Mouse (Mus musculus) T-cell, adult 2 months (primary cell): ENCODE results near the gene Noc4l.
A peak's percentile ranks its signal among the peaks of the same experiment; 100 is the strongest.

Experiments
- DNase-seq: peaks from one replicate; pipeline ENCODE4 v3.0.0; 2022; ENCODE audit warnings: low spot score

Noc4l gene

DNA sequence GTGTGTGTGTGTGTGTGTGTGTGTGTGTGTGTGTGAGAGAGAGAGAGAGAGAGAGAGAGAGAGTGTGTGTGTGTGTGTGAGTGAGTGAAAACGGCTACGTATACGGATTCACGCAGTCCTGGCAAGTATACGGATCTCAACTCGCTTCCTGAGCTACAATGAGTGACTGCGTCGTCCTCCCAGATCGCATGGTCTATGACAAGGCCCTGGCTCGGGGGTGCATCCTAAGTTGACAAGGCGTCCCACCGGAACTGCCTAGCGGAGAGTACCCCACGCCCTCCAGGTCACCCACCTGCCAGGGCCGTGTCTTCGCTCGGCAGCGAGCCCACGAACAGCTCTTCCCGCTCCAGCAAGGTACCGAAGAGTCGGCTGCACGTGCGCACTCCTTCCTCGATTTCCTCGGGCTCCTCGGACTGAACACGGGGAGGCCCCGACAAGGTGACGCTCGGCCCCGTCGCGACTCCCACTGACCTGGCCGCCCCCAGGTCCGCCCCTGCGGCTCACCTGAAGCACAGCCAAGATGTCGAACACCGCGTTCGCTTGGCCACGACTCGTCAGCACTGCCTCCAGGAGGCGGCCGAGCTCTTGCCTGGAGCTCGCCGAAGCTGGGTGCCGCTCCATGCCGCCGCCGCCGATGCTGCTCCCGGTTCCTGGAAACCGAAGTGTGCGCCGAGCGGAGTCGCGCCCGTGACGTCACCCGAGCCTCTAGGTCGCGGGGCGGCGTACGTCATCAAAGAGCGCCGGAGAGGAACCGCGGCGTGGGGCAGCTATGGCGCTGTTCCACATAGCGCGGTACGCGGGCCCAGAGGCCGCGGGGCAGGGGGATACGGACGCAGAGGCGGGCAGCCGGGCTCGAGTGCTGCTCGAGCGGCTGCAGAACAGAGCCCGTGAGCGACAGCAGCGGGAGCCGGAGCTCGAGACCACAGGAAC is at the start of gene Noc4l, which contains the start of gene Ddx51:
TSS of gene Noc4l (minus strand) at position 699 of the 930 bp plus-strand sequence.
TSS of gene Ddx51 (plus strand) at position 733 of the 930 bp plus-strand sequence.
- peak; percentile 93 for DNase-seq

GRCm38 (mm10) chr5:110698617-110699016 is 45.4 kb upstream of the Noc4l start:
- DNase-seq, result no peak

DNA sequence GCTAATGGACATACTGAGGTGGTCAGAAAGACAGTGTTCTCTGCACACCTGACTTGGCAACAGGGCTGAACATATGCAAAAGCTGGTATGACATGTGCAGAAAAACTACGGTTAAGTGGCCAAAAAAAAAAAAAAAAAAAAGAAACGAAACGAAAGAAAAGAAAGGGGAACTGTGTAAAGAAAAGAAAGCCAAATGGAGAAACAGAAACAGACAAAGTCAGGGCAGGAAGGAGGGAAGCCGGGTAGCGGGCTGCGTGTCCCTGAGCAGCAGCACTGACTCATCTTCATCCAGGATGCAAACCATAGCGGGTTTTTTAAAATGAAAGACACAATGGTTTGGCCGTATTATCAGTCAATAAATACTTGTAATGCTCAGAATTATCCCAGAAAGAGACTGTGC is 28.8 kb upstream of the Noc4l start:
- no peak for DNase-seq

DNA sequence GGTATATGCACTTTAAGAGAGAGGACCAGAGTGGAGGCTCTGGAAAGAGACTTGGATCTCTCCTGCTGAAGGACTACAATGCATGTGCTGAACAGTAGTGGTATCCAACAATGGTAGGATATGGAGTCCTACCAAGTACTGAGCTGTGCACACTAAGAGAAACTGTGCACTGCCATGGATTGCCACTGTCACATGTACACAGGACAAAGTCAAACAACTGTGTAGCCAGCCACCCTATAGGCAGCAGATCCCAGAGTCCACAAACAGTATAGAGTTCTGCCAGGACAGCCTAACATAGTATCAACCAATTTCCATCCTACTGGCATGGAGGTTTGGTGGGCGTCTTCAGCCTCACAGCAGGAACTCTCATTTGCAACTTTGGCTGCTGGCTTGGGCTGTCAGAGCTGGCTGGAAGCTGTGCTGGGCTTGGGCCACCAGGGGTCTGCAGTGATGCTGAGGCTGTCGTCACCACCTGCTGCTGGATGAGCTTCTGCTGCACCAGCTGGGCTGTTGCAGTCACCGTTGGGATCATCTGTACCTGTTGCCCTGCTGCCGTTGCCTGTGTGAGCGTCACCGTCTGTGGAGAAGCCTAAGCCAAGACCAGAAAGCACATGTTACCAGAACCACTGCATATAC is 12.4 kb upstream of the Noc4l start:
- no peak for DNase-seq

GRCm38 (mm10) chr5:110664750-110665269 is 11.6 kb upstream of the Noc4l start:
- DNase-seq, result no peak

GRCm38 (mm10) chr5:110664041-110664440 is 10.8 kb upstream of the Noc4l start:
- no peak for DNase-seq

GRCm38 (mm10) chr5:110659682-110660081 is 6.5 kb upstream of the Noc4l start:
- no peak for DNase-seq

GRCm38 (mm10) chr5:110653686-110654085 is 469 bp upstream of the Noc4l start:
- DNase-seq, result no peak

DNA sequence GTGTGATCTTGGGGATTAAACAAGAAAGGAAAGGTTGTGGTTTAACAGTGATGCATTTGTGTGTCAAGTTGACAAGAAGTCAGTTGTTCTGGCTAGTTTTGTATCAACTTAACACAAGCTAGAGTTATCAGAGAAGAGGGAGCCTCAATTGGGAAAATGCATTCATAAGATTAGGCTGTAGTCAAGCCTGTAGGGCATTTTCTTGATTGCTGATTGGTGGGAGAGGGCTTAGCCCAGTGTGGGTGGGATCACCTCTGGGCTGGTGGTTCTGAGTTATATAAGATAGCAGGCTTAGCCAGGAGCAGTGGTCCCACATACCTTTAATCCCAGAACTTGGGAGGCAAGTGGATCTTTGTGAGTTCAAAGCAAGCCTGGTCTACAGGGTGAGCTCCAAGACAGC is 6.8 kb downstream of the Noc4l start:
- no peak for DNase-seq

GRCm38 (mm10) chr5:110639459-110639858 is 13.8 kb downstream of the Noc4l start:
- DNase-seq, result peak; percentile 84

DNA sequence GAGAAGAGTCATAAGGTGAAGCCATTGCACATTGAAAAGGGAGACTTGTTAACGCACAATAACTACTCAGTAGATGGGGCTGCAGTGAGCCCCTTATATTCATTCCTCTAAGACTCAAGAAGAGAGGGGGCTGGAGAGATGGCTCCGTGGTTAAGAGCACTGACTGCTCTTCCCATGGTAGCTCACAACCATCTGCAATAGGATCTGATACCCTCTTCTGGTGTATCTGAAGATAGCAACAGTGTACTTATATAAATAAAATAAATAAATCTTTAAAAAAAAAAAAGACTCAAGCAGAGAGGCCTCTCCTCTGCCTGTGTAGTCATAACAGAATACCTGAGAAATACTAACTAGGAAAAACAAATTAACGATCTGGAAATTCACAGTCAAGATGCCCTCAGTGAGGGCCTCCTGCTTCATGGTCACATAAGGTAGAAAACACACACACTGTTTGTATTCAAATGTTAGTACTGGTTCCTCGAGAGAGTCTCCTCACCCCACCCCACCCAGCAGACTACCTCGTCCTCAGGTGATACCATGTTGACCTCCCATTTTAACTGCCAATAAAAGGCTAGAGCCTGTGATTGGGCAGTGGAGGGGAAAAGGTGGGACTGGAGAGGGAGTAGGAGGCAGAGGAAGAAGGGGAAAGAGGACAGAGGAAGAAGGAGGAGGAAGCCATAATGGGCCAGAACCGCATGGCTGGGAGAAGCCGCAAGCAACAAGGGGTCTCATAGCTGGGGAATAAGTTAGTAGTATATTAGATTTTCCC is 14.7 kb downstream of the Noc4l start:
- no peak for DNase-seq

DNA sequence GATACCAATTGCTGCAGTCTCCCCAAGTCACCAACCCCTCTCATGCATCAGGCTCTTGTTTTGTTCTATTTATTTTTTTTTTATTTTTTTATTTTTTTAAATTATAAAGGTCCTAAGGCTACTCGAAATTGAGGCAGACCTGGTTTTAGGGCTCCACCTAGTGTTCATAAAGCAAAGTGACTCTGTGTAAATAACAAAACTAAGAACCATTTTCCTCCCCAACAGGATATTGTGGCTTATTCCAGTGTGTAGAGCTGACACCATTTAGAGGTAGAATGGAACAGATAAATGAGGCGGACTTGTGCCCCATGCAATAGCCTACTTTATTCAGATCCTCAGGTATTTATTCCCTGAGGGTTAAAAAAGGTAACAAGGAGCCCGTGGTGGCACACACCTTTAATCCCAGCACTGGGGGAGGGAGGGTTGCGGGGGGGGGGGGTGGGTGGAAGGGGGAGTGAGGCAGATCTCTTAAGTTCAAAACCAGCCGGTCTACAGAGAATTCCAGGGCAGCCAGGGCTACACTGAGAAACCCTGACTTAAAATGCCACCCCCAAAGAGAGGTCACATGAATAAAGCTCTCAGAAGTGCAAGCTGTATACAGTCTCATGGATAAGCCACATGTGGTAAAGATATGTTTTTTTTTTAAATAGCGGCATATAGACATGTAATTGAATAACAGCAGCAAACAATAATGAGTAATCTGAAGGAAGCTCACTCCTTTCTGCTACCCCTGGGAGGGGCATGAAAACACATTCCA is 17.1 kb downstream of the Noc4l start:
- DNase-seq, result peak; percentile 44

GRCm38 (mm10) chr5:110629525-110630120 is 23.6 kb downstream of the Noc4l start:
- no peak for DNase-seq

- DNase-seq, result no peak
Measured at GRCm38 (mm10) chr5:110628156-110628555, 25.1 kb downstream of the Noc4l start.

DNA sequence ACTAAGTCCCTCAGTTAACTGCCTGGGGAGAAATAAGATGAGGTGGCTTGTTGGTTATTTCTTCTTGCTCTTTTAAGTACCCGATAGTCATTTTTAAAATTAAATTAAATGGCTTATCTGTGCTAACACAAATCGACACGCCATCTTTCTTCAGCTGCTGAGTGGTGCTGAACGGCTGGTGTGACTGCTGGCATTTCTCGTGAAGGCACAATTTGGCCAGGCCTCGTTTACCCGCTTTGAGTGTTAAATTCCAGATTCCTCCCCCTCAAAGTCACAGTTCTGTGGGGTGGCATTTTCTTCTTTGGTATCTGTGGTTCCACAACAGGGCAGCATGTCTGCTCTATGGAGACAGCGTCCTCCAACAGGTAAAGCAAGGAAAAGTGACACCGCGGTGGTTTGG is 25.9 kb downstream of the Noc4l start:
- DNase-seq, result no peak

DNA sequence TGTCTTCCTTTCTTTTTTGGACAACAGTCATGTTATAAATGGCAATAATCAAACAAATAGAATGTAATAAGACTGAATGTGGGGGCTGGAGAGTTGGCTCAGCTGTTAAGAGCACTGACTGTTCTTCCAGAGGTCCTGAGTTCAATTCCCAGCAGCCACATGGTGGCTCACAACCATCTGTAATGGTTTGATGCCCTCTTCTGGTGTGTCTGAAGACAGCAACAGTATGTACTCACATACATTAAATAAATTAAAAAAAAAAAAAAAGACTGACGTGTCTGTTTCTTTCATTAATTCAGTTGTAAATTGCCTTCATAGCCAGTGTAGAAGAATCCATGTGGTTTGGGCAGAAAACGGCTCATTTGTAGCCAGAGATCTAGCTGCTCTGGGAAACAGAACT is 28.9 kb downstream of the Noc4l start:
- no peak for DNase-seq

DNA sequence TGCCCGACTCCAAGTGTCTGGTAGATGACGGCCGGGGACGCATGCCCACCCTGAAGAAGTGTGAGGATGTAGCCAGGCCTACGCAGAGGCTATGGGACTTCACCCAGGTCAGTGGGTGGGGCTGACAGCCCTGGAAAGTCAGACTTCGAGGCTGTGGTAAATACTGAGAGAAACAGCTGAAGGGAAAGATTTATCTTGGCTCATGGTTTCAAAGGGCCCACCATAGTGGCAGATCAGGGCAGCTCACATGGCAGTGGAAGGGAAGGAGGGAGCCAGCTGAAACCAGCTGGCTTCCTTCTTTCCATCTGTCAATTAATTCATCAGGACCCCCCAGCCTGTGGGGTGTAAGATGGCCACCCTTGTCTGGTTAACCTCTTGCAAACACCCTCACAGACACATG is 34.0 kb downstream of the Noc4l start:
- DNase-seq, result no peak

GRCm38 (mm10) chr5:110611435-110612158 is 41.6 kb downstream of the Noc4l start:
- no peak for DNase-seq

GRCm38 (mm10) chr5:110610484-110610883 is 42.7 kb downstream of the Noc4l start:
- no peak for DNase-seq

DNA sequence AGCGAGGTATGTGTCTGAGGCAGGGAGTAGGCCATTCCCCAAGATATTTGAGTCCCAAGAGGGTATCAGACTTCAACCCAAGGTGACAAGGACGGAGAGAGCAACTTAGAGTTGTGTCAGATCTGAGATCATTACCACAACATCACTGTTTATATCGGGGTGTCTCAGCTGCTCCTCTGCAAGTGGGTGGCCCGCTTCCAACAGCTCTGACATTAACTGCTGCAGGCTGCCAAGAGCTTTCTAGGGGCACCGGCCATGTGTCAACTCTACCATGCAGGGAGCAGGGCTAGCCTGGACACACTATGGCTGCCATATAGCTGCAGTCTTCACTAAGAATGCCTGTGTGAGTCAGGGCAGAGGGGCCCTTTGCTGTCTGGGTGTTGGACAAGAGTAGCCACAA is 43.3 kb downstream of the Noc4l start:
- no peak for DNase-seq
